Mouse (Mus musculus): ENCODE data around the gene Zbtb40.

Gene Zbtb40

DNA sequence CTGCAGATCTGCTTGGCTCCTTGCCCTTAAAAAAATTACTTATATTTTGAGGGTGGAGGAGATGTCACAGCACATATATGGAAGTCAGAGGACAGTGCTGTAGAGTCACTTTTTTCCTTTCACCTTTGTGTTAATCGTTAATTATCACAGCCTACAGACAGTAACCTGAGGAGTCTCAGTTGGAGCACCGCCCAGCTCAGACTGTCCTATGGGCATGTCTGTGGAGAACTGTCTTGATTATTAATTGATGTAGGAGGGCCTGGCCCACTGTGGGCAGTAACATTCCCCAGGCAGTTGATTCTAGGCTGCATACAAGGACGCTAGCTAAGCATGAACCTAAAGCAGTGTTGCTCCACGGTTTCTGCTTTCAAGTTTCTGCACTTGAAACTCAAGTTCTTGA is 16.1 kb downstream of the Zbtb40 start:
- no peak for DNase-seq

DNA sequence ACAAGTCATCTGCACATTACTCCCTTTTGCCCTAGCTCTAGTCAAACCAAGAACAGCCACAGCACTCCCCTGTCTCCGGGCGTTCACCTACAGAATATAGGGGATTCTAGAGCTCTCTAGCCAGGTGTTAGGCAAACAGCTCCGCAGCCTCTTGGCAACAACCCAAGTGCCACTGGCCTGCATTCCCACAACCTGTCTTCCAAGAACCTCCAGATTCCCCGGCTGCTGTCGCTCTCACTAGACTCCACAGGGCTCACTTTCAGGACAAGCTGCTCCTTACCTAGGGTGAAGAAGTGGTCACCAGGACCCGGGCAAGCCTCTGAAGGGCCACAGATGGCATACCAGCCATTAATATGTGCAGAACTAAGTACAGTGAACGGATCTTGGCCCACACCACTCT is 17.3 kb downstream of the Zbtb40 start:
- no peak for DNase-seq

DNA sequence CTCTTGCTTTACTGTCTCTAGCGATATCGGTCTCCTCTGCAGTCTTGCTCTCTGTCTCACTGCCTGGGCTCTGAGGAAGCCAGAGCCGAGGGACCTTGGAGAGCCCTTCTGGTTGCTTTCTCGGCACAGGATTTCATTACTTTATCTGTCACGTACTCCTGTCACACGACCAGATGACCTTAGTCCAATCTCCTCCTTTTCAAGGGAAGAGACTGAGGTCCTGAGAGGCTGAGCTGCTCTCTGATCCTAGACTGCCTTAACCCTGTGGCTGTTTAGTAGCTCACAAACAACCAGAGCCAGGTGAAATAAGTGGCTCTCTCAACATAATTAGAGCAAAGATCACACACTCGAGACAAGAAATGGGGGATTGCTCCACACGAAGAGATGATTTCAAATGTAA is 19.3 kb downstream of the Zbtb40 start:
- no peak for DNase-seq

DNA sequence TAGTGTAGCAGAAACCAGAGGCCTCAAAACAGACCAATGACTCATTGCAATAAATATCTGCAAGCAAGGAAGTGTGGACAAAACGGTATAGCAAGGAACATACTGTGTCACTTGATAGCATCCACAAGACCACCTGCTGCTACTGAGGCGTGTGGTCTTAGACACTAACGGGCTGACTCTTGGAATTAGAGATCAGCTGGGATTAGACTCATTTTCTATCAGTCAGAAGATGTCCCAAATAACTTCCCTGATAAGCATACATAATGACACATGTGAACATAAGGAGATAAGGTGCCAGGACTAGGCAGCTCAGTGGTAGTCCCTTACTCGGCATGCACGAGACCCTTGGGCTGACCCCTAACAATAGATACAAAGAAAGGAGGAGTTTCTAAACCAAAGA is 21.6 kb downstream of the Zbtb40 start:
- no peak for DNase-seq

DNA sequence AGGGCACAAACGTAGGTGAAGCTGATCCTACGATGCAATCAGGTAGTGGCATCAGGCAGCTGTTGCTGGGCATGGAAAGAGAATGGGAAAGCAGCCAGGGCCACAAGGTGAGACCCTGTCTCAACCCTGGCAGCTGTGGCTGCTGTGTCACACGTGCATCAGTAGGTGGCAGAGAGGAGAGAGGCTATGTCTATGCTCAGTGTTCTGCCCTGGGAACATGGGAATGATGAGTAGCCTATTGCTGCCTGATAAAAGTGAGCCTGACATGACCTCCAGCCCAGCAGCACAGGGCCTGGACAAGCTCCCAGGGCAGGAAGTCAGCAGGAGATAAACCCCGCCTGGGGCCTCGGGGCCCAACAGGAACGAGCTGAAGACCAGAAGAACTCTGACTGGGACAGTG is 23.0 kb downstream of the Zbtb40 start:
- no peak for DNase-seq

DNA sequence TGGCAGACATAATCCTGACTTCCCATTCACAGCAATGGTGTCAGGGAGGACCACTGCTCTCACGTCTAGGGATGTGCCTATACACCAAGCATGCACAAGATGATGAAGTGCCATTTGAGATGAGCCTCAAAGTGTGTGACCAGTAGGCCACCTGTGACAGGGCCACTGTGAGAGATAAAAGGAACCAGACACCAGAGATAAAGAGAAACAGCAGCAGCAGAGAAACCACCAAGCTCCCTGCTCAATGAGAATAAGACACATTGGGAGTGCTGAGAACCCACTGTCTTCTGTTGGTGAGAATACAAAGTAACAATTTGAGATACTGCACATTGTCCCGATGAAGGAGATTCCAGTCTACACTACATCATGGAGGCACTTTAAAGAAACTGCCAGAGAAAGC is 23.5 kb downstream of the Zbtb40 start:
- DNase-seq = no peak

DNA sequence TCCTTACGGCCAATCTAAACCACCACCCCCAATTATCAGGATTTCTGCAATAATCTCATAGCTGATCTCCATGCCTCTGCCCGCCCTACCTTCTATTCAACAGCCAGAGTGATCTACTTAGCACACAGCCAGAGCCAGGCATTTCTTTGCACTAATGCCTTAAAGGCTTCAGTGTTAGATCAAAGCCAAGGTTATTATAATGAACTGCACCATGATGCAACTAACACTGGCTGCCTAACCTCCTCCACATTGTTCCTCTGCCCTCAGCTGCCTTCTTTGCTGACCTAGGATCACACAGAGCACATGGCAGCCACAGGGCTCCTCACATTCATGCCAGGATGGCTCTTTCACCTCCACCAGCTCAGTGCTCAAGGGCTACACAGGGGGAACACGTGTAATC is 28.5 kb downstream of the Zbtb40 start:
- no peak for DNase-seq

DNA sequence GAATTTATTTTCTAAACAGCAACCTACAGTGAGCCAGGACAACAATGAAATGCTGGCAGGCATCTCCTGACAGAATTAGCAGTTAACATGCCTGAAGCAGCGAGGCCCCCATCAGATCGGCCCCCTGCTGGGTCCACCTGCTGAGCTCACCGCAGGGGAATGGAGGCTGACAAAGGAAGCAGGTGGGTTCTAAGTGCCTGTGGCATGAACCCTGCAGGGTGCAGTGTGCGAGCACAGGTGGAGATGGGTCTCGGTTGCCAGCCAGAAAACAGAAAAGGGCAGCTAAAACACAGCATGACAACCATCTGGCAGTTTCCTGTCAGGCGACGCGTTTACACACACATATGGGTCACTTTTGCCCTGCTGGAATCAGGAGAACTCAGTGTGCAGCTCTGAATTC is 32.7 kb downstream of the Zbtb40 start:
- no peak for DNase-seq

DNA sequence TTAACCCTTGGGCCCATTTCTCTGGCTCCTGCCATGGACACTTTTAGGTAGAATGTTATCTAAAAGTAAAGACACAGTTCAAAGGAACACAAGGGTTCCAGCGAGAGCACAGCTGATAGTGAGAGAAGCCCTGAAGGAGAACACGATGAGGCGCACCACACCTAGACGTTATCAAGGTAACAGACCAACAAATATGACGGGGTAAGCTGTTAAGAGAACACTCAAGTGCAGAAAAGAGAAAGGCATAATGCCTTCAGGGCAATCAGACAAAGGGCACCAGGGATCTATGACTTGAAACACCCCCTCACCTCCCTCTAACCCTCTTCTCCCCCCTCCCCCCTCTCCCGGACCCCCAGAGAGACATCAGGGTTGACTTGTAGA is 33.1 kb downstream of the Zbtb40 start:
- DNase-seq = no peak

DNA sequence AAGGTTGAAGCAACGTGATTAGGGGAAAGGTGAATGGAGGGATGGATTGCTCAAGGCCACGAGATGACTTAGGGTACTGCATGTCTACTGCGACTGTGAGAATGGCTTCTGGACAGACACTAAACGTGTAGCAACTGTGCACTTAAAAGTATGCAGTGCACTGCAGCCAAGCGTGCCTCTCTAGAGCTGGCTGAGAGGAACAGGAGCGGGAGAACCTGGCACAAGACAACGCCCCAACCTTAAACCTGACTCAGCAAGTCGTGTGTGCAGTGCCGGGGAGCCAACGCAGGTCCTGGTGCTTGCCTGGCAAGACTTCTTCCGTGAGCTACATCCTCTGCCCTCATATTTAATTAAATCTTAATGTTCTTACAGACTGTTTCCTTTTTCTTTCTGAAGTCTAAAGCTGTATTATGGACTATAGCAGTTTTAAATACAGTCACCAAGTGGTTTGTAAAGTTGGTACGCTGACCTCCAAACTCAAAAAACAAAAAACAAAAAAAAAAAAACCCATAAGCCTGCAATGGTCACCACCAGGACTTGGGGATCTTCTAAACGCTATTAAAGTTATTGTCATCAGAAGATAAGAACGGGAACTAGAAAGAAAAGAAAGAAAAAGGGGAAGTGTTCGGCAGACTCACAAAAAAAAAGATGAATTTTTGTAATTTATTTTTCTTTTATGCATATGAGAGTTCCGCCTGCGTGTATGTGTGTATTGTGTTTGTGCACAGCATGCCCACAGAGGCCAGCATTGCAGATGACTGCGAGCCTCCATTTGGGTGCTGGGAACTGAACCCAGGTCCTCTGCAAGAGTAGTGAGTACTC is 33.7 kb downstream of the Zbtb40 start:
- no peak for DNase-seq

DNA sequence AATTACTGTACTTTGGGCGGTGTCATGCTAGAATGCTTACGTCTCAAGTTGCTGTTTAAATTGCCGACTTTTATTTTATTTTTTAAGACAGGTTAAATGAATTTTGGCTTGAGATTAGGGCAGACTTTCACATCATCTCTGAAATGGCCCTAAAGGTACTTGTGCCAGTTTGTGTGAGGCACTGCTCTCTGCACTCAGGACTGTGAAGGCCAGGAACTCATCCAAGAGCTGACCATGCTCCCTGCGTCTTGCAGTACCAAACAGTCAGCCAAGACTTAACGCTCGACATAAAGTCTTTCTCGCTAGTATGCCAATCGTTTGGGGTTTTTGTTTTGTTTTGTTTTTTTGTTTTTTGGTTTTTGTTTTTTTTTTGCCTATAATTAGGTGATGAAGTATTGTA is 34.5 kb downstream of the Zbtb40 start:
- DNase-seq = no peak

DNA sequence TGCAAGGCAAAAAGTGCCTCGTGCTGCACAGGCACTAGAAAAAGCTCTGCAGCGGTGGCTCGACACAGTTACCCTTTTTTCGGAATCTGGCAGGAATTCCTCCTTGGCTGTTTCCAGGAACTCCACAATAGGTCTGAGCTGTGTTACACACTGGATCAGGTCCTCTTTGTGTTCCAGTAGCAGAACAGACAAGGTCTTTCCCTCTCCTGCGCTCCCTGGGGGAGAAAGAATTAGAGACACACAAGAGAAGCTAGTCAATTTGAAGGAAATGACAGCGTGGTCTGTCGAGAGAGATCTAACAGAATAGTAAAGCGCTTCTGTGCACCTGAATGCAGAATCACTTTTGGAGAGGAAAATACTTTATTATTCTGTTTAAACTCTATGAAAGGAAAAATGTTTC is 41.6 kb downstream of the Zbtb40 start:
- DNase-seq = no peak

DNA sequence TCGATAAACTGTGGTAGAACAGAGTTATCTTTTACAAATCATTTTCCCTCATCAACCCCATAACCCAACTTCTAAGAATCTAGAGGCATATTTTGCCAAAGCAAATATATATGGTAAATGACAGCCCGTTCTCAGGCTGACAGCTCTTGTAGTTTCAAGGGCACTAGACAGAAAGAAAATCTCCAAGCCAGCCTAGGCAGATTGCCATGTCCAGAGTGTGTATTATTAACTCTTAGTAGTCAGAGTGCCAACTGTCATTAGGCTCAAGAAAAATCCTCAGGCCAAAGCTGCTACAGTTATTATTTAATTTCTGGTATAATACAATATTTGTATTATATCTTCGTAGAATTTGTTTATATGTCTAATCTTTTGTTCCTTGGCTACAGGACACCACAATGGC is 46.8 kb downstream of the Zbtb40 start:
- DNase-seq = no peak

DNA sequence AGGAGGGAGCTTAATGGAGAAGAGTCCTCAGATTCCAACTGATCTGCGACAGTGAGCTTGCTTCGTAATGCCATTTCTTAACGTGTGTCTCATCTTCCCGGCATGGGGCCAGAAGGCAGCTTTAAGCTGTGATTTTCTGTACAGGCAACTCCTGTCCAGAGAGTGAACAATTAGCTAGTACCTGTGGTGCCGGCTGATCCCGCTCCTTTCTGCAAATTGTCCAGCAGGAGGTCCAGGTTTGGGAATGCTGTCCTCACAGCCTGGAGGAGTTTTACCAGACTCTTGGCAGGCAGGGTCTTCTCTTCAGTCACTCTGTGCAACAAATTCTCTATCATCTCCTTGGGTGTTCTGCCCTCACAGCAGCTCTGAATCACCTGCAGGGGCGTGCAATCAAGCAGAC is 47.6 kb downstream of the Zbtb40 start:
- DNase-seq = no peak

DNA sequence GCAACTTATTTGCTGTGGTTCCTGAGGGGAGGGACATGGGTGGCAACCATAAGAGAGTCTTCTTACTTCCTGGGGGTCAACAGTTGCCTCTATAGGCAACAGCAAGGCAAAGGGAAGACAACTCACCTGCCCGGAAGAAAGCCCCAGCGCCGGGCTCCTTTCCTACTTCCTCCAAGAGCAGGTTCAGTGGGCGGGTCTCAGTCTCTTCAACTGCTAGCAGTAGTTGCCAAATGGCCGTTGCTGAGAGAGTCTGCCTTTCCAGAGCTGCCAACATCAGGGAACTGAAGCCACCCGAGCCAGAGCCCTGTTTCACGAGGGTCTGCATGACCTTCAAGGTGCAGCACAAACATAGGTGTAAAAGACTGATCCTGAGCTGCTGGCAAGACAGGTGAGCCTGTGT is 50.2 kb downstream of the Zbtb40 start:
- no peak for DNase-seq

DNA sequence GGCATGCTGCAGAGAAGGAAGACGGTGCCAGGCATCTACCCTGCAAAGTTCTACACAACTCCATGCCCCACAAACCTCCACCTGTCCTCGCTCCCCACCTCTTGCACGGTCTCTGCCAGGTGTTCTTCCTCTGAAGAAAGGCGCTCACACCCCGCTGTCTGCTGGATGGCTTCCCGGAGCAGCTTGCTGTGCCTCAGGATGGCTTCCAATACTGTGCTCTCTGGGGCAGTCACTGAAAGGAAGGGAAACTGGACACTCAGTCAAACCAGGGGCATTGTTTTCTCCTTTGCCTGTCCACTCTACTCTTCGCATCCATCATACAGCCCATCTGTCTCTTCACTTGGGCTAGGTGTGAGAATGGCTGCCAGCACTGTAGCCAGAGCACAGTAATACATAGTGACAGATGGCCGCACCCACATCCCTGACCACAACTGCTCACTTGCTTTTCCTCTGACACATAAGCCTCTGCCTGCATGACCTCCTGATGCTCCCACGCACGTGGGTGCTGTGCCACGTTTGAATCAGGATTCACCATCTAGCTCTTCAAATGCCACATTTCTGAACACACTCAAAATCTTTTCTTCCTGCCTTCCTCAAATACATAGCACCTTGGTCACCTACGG is 50.8 kb downstream of the Zbtb40 start:
- DNase-seq = no peak

DNA sequence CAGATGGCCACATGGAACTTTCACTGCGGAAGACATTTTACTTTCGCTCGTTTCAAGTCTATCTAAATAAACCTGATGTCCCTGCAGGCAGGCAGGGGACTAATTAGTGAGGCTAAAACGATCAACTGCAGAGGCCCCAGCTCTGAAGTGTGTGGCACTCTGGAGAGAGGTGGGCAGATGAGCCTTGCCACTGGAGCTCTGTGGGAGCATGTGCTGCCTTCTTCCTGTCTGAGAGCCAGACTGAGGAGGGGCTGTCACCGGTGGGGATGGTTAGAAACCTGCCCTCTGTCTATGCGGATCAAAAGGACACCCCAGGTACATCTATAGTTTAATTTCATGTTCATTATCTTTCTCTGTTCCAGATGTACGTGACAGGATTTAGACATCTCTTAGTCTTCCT is 51.7 kb downstream of the Zbtb40 start:
- no peak for DNase-seq

DNA sequence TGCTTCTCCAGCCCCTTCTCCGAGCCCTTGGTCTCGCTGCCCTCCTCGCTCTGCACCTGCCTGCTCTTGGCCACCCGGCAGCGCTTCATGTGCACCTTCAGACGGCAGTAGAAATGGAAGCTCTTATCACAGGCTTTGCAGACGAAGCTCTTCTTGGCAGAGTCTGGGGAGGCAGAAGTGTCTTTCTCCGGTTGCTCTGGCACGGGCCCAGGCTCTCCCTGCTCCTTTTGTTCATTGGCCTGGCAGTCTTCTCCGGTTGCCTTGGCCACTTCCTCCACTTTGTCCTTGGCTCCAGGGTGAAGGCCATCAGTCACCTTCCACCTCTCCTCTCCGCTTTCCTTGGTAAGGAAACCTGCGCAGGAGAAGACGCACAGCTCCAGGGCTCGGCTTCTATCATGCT is 53.2 kb downstream of the Zbtb40 start:
- DNase-seq = peak; percentile 48

DNA sequence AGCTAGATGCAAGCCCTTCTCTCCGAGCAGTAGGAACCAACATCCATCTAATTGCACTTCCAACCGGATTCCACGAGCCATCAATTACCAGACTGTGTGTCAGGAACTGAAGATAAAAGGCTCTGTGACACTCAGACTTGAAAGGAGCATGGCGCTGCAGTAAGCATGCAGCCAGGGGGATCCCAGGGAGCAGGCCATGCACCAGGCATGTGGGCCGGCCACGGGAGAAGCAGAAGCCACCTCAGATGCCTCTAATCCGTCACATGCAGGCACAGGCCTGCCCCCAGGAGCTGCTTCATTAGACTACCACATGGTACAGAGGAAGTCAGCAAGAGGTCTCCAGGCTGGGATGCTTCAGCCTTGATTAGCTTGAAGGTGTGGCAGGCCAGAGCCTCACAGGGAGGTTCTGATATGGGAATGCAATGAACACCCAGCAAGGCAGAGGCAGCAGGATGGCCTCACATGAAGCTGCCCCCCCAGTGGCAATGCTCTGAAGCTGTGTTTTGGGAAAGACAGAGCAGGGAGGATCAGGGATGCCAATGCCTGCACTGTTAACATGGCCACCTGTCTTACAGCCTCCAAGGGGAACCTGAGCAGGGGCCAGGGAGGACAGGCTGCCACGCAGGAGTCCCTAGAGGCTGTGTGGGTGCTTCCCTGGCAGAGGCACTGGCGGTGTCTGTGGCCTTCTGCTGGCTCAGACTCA is 66.5 kb downstream of the Zbtb40 start:
- no peak for DNase-seq

DNA sequence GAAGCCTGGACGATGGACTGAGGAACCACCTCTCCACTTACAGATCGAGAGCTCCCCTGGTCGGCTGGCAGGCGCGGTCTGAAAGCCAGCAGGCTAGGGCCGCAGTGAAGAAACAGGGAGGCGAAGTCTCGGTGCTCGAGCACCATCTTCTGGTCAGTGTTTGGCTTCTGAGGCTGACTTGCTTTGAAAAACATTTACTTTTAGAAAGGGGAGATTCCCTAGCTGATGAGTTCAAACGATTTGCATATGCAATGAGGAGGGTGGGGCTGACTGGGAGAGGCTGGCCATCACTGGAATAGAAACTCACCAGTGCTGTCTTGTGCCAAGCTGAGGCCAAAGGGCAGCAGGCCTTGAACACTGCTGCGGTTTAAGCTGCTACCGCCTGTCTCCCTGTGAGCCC is 67.3 kb downstream of the Zbtb40 start:
- DNase-seq = peak; percentile 67

DNA sequence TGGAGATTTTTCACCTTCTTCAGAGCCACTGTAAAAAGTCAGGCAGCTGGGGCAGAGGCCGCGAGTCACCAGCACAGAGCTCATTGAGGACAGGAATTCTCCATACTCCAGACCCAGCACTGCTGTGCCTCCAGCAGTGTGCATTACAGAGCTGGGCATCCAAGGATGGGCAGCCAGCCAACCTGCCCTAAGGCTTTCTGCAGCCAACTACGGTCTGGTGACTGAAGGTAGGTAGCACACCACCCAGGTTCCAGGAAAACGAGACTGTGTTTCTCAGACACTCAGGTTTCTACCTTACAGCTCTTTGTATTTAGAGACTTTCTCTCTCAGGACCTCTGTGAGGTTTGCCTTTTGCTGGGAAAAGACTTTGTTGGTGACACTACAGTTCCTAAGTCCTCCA is 67.7 kb downstream of the Zbtb40 start:
- no peak for DNase-seq

DNA sequence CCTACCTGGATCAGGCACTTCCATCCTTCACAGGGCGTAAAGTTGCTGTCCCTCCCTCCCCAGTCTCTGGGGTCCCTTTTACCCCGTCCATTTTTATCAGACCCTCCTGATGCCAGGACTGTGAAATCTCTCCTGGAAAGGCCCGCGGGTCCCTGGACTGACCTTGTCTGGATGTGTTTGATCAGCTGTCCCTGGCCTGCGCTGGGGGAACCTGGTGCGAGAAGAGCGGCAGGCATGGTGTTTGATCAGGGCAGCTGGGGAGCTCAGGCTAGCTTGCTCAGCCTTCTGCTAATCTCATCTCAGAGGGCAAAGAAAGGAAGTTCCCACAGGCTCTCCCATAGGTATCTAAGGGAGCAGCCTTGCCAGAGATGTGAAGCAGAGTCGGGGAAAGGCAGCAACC is 71.4 kb downstream of the Zbtb40 start:
- no peak for DNase-seq

DNA sequence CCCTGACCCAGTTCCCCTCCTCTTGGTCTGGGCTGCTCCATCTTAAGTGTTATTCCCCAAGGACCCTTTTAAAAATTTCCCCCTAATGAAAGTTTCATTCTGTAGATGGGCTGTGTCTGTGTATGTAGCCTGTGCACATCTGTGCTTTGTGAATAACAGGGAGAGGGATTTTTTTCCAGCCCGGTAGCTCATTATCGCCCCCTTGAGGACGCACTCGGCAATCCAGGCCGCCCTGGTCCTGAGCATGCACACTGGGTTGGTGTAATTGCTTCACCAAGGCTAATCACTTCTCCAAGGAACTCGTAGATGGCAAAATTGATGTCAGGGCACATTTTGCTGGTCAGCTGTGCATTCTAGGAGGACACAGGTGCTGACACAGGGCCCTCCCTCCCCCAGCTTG is 77.7 kb downstream of the Zbtb40 start:
- peak; percentile 46 for DNase-seq

DNA sequence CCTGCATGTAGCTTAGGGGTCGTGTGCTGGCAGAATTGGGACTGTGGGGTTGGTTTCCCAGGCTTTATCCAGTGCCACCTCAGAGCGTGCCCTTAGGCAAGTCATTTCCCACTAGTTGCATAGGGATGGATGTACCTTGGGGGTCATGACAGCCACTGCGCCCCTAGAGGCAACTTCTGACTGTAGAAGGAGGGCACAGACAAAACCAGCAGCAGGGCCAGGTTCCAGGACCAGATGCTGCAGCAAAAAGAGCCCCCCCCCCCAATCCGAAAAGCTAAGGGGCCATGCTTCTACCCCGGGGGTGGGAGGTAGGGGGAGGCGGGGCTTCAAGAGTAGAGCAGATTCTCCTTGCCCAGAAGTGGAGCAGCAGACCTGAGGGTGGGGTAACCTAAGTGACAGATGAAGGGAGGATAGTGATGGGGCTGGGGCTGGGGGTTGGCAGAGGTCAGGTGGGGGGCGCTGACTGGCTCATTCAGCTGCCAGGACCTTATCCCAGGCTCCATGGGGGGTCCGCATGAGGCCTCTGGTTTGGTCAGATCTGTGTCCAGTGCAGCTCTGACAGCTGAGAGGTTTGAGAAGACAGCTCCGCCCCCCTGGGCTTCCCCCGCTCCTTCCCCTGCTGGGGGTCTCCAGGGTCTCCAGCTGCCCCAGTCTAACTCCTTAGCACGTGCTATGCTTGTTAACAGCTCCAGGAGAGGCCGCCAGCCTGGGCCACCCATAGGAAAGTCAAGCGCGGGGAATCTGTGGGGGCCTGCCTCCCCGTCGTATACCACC is 78.9 kb downstream of the Zbtb40 start:
- no peak for DNase-seq
